Mouse (Mus musculus) gonadal fat pad, adult 2 months (tissue): ENCODE data around the gene Dcst1. TPM values are rescaled to one million over a fixed set of nuclear protein-coding genes. Genes with fewer than 3 reads are reported as not detected.

ENCODE experiments used
- DNase-seq: peaks from one replicate; pipeline ENCODE4 v3.0.0-alpha.2; 2012; ENCODE audit warnings: low read depth
- polyA plus RNA-seq: library from polyadenylated mRNA; depleted of rRNA; stranded (reverse); fragments of >200 nt; gene quantifications from 2 replicates; pipeline ENCODE4 v1.2.3, GENCODE M21; 2012

The Dcst1 gene
- polyA plus RNA-seq, 1 experiment: 4.3 TPM

DNA sequence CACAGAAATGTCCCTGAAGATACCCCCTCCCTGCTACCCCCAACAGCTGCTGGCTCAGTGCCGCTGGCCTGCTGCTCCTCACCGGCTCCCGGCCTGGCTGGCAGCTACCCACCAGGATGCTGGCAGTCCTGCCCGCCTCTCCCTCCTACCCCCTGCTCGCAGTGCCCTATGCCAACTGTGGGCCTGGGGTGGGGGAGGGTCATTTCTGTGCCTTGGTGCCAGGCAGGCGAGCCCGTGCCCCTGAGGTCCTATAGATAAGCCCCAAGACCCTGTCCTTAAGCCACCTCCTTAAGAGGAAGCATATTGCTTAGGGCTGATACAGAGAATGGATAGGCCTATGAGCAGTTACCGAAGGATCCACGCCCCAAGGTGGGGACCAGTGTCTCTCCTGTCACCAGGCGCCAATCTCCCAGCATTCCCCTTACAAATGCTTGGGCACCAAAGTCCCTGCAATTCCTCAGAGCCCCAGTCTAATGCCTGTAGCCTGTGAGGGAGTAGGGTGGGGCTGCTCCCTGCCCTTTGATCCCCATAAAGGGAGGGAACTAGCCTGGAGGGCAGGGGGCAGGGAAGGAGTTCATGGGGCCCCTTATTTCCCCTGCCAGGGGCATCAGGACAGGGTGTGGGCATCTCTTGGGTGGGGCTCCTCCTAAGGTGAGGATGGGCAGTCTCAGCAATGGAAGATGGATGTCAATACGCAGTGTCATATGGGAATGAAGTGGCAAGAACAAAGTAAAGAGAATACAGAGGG, 23.3 kb upstream of the Dcst1 start:
- no peak for DNase-seq

GRCm38 (mm10) chr3:89387632-89388031, 22.6 kb upstream of the Dcst1 start:
- no peak for DNase-seq

DNA sequence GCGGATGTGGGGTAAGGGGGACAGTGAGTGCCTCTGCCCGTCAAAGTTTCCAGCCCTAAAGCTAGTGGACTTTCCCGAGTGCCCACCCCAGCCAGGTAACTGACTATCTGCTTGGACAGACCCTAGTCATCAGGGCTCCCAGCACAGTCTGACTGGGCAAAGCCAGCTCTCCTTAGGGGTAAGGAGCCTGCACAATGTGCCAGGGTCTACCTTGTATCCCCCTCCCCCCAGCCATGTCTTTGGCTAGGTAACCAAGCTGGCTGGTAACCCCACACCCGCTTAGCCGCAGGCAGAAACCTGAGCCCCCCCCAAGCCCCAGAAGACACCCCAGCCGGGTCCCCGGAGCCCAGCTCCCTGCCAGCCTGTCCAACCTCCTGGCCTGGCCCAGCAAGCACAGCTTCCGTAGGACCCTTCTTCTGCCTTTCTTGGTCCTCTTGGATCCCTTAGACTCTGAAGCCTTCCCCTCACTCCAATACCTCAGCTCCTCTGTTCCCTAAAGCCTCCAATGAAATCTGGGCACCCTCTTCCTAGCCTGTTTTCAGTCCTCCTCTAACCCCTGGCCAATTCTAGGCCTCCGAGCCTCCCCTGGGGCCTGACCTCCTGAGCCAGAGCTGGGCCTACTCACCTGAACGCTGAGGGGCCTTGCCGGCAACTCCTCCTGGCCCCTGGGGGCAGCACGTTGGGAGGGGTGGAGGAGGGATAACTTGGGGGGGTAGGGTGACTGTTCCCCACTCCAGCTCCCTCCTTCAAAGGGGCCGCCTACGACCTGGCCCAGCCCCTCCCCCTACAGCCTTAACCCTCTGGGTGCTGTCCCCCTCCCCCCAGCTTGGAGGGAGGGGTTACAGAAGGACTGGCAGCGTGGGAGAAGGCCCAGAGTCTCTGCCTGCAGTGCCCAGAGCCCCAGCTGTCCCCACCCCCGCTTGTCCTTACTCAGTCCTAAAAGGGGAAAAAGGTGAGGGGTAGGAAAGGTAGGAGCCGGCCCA, 21.7 kb upstream of the Dcst1 start:
- no peak for DNase-seq

- DNase-seq: no peak
Observed at GRCm38 (mm10) chr3:89385451-89385850, 20.4 kb upstream of the Dcst1 start.

GRCm38 (mm10) chr3:89384331-89385076, 19.5 kb upstream of the Dcst1 start:
- DNase-seq: no peak

GRCm38 (mm10) chr3:89383651-89384255, 18.7 kb upstream of the Dcst1 start:
- no peak for DNase-seq

DNA sequence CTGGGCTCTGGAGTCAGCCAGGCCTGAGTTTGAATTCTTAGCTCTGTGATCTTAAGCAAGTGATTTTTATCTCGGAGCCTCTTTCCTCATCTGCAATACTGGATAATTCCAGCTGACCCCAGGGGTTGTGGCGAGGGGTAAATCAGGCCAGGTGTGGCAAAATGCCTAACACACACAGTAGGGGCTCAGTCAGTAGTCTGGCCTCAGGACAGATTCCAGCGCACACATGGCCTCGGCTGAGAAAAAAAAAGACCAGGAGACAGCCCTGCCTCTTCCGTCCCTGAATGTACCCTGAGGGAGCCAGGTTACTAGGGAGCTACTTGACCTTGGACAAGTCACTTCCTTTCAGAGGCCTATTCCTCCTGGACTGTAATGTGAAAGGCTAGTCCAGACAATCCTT, 17.9 kb upstream of the Dcst1 start:
- no peak for DNase-seq

DNA sequence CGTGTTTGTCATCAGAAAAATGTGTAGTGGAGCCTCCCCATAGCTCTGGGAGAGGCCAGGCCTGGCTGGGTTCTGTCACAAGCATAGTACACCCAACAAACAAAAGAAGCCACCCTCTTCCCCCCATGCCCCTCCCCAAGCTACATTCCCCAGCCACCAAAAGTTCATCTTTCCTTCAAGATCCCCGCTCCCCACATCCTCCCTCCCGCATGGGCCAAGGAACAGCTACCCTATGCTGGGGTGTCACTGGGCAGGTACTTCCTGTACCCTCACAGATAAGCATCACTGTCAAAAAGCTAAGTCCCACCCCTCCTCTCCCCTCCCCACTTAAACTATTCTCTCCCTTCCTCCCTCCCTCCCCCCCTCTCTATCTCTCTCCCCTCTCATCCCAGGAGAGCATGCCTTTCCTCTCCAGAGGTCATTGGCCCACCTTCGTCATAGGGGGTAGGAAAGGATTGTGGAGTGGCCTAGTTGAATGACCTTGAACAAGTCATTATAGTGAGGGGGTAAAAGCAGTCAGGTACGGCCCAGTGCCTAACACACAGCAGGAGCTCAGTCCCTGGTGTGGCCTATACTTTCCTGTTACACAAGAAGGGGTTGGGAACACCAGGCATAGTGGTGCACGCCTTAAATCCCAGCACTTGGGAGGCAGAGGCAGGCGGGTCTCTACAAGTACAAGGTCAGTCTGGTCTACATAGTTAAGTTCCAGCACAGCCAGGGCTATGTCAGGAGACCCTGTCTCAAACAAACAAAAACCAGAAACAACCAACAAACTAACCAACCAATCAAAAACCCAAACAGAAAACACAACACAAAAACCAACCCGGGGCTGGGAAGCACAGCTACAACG, 17.2 kb upstream of the Dcst1 start:
- DNase-seq: no peak

DNA sequence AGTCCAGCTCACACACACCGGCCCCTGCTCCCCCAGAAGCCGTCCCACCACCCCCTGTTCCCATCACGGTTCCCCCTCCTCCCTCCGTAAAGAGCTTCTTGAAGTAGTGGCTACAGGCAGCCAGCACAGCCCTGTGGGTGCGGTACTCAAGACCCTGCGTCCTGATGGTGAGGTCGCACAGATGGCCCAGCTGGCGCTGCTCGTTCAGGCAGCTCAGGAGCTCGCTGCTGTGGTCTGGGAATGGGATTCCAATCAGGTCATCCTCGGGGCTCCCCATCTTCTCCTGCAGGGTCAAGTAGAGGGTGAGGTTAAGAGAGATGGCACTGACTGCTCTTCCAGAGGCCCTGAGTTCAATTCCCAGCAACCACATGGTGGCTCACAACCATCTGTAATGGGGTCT, 16.2 kb upstream of the Dcst1 start:
- DNase-seq: no peak

GRCm38 (mm10) chr3:89380711-89381110, 15.7 kb upstream of the Dcst1 start:
- no peak for DNase-seq

DNA sequence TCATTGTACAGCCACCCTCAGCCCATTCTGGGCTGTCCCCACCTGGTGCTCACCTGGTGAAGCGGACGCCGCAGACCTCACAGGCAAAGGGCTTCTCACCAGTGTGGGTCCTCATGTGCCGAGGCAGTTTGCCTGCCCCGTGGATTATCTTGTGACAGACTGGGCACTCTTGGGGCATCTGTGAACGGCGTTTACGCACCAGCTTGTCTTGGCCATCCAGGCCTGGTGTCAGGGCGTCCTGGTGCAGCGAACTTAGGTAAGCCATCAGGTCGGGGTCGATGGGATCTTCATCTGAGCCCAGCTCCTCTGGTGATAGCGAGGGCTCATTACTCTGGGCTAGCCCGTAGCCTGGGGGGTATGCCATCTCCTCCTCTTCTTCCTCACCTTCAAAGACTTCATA, 15.2 kb upstream of the Dcst1 start:
- no peak for DNase-seq

DNA sequence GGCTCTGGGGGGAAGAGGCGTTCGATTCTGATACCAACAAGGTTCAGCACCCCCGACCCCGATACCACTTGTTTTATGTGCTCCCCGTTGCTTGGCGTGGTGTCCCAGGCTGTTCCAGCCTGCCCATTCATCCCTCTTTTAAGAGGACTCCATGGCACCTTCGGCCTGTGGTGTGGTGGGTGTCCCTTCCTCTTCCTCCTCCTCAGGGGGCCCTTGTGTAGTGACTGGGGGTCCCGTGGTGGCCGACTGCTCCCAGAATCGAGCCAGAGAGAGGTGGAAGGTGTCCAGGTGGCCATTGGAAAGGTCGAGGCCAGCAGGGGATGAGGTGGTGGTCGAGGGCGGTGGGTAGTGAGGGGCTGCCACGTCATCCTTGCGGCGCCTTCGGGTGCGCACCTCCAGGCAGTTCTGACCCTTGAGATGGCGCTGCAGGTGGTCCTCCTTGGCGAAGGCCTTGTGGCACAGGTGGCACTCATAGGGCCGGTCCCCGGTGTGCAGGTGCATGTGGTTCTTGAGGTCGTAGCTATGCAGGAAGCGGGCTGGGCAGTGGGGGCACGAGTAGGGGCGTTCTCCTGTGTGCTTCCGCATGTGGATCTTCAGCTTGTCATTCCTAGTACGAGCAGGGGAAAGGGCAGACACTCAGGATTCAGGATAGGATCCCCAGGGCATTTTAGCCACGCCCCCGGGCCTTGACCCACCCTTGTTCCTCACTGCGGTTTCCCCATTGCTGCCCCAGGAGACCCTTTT, 14.5 kb upstream of the Dcst1 start:
- no peak for DNase-seq

DNA sequence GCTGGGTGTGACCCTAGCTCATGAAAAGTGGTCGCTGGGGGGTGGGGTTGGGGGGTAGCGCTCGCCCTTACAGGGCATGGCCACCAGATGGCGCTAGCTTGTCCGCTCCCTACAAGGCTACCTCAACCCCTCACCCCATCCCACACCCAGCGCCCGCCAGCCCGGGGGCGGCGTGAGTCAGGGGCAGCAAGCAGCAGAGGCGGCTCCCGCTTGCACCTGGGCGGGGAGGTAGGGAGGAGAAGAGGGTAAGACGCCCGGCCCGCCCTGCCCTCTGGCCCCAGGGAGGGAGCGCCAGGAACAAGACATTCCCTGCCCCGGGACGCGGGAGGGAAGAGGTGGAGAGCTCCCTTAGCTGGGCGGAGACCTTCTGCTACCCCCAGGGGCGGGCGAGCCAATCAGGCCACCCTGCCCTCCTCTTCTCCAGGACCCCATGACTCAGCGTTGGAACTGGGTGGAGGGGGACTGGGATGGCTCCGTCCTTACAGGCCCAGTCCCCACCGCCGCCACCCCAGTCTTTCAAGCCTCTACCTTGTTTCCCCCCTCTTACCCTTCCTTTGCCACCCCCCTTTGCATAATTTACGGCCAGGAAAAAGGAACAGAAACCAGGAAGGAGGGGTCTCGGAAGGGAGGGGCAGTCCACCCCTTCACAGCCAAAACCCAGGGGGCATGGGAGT, 13.5 kb upstream of the Dcst1 start:
- no peak for DNase-seq

DNA sequence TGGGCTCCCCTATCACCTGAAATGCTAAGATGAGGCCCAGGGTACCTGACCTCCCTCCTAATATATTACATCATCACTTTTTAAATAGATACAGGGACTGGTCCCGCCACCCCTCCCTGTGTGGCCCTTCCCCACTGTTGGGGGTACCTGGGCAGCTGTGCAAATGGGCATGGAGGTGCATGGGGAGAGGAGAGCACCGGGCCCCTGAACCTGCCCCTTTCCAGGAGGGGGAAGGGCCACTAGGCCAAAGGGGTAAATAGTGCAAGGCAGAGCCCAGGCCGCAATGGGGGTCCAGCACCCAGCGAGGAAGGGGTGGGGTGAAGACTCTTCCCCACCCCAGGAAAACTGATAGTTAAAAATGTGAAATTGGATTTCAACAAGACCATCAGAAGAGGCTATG, 12.8 kb upstream of the Dcst1 start:
- no peak for DNase-seq

DNA sequence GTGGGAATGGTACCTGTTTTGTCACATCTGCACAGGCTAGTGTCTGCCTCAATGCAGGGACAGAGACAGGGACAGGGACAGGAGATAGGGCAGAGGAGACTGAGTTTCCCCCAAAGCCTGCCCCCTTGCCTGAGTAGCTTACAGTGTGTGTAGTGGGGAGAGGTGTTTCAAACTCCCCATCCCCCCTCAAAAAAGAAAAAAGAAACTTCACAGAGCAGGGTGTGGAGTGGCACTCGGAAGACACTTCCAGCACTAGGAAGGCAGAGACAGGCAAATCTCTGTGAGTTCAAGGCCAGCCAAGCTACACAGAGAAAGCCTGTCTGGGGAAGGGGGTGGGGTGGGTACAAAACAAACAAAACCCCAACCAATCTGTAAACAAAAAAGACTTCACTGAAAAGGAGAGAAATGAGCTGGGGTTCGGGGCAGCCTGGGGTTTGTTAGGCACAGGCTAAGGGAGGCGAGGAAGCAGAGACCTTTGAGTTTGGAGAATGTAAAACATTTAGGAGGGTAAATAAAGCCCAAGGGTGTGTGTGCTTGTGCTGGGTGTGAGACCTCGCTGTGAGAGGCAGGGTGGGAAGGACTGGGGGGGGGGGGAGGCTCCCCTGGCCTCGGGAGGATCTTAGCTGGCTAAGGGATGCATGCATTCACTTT, 8.7 kb upstream of the Dcst1 start:
- DNase-seq: no peak

DNA sequence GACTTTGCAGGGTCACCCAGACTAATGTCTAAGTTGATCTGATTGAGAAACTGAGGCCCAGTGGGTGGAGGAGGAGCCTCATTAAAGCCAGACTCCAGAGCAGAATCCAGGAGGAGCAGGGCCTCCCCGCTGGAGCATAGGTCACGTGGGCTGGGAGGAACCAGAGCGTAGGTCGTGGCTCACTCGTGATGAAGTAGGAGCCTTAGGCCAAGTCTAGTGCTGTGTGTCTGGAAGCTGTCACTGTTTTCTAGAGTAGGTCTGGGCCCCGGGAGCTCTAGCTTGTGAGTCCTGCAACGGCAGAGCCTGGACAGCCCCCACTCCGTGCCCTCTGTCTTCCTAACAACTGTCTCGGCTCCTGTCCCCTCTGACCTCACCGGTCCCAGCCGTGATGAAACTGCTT, 2.3 kb upstream of the Dcst1 start:
- DNase-seq: no peak

DNA sequence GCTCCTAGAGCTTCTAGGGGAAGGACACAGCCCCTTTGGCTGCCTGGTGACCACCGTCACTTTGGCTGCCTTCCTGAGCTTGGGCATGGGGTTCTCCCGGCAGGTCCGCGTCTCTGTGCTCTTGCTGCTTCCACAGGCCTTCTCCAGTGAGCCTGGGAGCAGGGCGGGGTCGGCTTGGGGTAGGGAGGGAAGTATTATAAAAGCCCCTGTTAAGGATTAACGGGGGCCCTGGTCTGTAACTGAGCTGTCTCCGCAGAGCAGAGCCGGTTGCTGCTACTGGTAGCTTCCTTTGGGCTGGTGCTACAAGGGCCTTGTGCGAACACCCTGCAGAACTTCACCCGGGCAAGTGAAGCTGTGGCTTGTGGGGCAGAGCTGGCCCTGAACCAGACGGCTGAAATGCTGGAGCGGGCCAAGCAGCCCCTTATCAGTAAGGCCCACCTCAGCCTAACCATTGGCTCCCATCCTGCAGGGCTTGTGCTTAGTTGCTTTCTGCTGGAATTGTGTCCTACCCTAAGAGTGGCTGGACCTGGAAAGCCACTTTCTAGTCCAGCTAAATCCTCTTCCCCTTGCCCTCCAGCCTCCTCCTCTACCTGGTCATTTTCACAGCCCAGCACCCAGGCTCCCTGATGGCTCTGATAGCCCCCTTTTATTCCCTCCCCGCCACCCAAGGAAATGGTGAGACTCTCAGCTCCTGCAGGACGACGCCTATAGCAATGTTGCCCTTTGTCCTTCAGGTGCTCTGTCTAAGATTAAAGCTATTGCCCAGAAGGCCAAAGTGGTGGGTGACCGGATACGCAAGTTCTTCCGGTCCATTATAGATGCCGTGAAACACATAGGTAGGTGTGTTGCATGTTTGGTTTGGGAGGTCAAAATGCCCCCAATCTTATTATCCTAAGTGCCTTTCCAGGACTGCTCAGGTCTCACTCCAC, 697 bp upstream of the Dcst1 start:
- no peak for DNase-seq

DNA sequence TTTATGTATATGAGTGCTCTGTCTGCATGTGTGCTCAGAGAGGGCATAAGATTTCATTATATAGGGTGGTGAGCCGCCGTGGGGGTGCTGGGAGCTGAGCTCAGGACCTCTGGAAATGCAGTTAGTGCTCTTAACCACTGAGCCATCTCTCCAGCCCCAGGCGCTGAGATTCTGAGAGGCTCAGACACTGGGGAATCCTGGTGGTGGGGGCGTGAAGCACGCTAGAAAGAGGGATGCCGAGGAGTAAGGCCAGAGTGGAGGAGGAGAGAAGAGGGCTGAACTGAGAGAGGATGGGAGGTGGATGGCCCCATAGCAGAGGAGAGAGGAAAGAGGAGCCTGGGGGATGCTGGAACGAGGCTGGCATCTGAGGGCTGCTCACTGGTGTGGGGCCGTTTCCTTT, 422 bp downstream of the Dcst1 start:
- DNase-seq: no peak
